Mouse (Mus musculus): ENCODE results near the gene Ano5. TPM values are rescaled to one million over a fixed set of nuclear protein-coding genes. Genes with fewer than 3 reads are reported as not detected.

Gene Ano5
- total RNA-seq, 2 experiments from 2014 or later: 0.05 TPM; not detected in 1

DNA sequence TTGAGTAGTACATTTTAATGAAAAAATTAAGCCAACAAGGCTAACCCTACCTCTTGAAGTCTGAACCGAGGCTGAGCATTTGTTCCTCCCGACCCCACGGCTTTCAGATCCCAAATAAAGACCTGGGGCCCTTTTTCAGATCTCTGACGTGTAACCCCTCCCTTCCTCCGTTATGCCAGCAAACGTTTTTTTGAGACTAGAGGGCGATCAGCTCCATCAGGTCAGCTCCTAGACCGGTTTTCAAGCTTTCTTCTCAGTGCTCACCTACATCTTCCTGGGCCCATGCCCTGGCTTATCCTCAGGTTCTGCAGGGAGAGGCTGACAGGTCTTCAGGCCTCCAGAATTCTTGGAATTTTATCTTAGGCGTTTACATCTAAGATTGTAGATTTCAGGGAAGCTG lies 116.8 kb downstream of the Ano5 start:
- DNase-seq: no peak
- intact Hi-C loops (cut with DNase I): no loop called here

DNA sequence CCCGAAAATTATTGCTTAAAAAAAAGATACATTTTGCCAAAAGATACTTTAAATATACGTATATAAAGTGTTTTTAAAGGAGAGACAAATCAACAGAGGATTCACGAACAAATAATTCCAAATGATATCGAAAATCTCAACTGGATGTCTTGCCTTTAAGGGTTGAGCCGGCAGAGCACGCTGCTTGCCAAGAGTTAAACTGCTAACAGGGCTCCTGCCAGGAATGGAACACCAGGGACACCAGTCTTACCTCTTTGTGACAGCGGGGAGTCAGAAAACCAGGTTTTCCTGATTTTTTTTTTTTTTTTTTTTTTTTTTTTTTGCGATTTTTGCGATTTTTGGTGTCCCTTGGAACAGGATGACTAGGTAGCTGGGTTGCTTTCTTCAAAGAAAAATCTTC lies 117.5 kb downstream of the Ano5 start:
- no peak for DNase-seq
- intact Hi-C loops (cut with DNase I): no loop called here

GRCm38 (mm10) chr7:51629206-51629605 lies 118.4 kb downstream of the Ano5 start:
- DNase-seq: no peak
- intact Hi-C loops (cut with DNase I): no loop called here

DNA sequence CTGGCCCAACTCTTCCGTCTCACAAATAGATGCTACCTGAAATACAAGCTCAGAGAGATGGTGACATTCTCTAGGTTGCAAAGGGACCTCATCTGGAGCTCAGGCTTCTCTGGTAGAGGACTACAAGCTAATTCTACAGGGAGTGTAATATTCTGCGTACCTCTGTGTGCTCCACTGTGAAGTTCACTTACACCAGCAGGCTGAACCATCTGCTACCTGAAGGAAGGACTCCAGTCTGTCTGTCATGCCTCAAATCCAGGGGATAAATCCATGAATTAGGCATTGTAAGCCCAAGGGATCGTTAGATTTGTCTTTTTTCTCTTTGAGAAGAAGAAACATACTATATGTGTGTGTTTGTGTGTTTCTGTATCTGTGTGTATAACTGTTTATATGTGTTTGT lies 120.3 kb downstream of the Ano5 start:
- no peak for DNase-seq
- intact Hi-C loops (cut with DNase I): no loop called here

DNA sequence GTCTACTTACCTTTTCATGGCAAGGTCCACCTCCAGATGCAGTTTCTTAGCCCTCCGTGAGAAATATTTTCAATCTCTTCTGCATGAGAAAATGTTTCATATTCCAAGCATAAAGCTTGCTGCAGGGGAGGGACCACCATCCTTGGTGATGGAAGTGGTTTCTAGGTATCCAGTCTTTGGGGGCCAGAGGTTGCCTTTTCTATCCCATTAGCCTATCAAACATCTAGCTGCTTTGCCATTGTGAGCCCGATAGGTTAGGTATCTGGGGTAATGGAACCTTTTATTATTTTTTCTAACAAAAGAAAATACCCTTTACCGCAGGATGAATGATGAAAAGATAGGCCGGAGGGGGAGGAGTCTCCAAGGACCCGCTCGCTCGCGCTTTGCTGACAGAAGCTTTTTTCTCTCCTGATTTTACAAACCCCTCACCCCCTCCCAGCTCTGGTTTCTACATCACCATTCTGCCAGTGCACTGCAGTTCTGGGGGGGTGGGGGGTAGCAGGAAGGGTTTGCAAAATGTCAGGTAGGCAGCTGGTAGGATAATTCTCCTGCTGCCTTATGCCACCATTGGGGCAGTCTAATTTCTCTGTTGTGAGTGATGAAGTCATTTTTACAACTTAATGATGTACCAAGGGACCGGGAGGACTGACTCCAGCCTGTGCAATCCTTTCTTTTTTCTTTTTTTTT lies 121.9 kb downstream of the Ano5 start:
- intact Hi-C loops (cut with DNase I): no loop called here
- DNase-seq: no peak

DNA sequence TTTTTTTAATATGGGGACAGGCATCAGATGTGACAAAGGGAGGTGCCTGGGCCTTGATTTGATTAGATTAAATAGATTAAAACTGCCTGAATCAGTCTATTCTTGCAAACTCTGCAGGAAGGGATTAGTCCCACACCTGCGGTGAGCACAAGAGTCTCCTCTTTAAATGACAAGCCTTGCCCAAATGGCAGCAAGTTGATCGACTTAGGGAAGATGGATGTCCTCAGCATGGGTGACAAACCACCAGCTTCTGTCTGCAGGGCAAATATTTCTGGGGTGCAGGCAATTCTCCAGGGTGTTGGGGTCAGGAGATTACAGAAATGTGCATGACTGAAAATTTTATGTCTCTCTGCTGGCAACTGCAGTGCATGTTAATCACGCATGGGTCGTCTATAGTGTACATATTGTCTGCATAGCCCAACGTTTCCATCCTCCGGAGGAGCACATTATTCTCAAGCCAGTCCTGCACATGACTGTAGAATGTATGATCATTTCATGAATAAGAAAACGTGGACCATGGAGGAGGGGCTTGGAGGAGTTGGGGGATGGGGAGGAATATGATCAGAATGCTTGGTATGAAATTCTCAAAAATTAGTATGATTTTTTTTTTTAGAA lies 122.5 kb downstream of the Ano5 start:
- no peak for DNase-seq
- intact Hi-C loops (cut with DNase I): no loop called here

Other genes starting within 250 kb of the Ano5 start
- not detected for gene Slc17a6, start 111.0 kb downstream of the Ano5 start, total RNA-seq (2021)

Measured in heart, postnatal 14 days (tissue).